Mouse (Mus musculus) cerebellum, postnatal 25 days (tissue): Measurements from ENCODE around the gene Ntm.

Experiments
- DNase-seq, 2 experiments: peaks; one replicate each; pipeline ENCODE4 v3.0.0; 2021; ENCODE audit warnings: mixed read lengths in 2 of 2

The Ntm gene

DNA sequence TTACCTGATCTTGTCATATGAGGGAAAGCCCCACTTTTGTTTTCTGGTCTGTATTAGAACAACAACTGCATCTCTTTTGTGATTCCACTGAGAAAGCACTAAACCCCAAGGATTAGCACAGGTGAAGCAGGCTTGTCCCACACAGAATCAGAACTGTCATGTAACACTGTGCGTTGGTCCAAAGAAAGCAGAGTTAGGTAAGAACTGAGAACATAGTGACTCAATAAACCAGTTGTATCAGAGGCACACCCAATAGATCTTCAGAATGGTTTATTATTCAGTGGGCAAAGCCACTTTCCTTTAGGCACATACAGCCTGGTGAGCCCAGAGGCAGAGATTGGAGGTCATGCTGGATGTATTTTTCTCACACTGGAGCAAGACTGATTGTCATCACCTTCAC is 556.9 kb downstream of the Ntm start:
- DNase-seq: no peak

DNA sequence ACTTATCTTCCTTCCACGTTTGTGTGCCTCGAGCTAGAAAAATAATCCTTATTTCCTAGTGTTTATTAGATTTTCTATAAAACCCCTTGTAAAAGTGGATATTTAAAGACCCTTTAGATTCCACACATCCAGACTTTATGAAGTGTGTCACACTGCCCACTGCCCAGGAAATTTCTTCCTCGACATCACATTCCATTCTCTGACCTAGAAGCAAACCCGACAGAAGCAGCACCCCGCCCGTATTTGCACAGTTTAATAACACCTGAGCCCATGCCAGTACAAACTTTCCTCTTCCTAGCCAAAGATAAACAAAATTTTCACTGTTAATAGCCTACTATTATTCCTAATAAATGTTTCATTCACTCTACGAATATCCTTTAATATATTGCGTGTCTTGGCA is 562.8 kb downstream of the Ntm start:
- no peak for DNase-seq

DNA sequence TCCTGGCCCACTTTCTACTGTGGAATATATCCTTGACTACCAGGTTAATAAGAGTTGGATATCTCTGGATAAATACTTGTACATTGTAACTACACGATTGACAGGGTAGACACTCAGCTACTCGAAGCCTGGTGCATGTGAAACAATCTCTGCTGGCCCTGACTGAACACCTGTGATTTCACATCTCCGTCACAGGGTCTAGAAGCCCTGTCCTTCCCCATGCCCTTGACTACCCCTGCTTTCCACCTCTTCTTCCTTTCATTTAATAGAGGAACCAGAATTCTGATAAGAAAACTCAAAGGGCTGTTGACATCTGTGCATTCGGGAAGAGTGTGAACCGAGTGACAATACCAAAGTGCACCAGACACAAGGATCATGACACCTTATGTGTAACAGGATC is 566.8 kb downstream of the Ntm start:
- DNase-seq: no peak

- DNase-seq: peak; percentile 75 to 81
Measured at GRCm38 (mm10) chr9:29393136-29393535, 569.8 kb downstream of the Ntm start.

DNA sequence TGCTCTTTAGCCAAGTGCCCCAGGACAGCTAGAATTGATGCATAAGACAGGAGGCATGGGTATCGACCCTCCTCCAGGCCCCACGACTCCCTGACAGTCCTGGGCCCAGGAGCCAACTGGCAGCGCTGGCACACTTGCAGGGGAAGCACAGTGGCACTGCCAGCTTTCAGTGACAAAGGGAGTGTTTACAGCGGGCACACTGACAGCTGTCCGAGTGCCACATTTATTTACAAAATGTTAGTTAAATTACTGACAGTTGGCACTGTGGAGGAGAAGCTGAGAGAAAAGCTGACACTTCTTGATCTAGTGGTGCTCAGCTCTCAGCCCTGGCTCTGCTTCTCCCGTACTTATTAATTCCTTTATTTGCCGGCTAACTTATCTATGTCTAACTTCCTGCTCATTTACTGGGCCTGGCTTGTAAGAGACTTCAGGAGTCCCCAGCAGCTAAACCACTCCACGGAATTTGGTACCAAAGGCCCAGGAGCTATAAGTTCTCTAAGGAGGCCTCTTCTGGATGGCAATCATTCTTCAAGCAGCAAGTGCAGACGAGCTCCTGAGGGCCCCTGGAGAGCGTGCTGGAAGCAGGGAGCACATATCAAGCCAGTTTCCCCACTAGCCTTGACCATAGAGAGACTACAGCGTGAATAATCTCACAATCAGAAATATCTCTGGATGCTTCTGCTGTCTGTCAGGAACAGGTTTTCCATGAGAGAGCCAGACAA is 572.0 kb downstream of the Ntm start:
- peak; percentile 84 to 89 for DNase-seq

GRCm38 (mm10) chr9:29389224-29389623 is 573.7 kb downstream of the Ntm start:
- no peak for DNase-seq

GRCm38 (mm10) chr9:29387136-29387535 is 575.8 kb downstream of the Ntm start:
- peak; percentile 68 to 84 for DNase-seq

DNA sequence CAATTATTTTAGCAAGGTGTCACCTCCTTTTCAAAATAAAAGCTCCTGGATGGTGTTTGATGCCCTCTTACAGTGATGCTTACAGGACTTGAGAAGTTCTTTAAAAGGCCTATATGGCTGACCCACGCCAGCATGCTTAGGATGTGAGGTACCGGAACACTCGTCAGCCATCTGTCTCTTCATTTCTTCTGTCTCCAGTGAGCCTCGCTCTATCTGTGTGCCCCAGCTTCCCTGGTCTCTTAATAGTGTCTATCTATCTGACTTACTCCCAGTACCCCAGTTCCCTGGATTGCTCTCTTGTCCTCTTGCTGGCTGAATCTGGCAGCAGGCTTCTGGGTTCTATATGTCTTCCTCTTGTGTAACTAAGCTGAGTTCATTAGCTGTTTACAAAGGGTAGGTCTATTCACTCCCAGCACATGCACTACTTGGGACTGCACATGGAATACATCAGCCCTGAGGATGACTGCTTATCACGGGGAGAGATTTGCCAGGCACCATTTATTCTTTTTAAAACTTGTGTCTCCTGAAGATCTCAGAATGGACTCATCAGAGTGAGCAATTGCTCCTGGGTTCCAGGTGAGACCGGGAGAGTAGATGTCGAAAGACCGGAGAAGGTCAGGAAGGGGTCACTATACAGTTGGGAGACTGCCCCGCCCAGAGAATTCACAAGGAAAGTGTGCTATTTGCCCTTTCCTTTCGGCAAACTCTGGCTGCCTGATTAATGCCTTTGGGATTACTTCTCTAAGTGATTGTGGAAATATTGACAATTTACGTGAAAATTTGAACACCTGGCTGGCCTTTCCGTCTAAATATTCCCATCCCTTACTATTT is 585.6 kb downstream of the Ntm start:
- DNase-seq: peak; percentile 45 to 47

GRCm38 (mm10) chr9:29371341-29371740 is 591.6 kb downstream of the Ntm start:
- no peak for DNase-seq

DNA sequence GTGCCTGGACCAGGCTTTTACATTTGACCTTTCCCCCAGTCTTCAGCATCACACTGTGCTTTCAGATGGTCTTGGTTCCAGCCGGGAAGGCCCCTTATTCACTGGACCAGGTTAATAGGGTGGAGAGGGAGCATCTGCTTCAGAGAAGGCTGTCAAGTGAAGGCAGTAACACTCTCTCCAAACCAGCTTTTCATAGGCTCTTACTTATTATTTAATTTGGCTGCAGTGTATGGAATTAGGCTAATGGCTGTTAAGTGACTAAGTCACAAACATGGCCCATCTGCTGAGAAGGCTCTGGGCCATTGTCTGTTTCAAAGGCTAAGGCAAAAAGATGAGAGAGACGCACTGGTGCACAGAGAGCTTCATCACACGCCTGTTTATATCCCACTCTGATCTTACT is 593.3 kb downstream of the Ntm start:
- peak in 1 of 2 experiments; percentile 40 for DNase-seq

- no peak for DNase-seq
Measured at GRCm38 (mm10) chr9:29368291-29368690, 594.6 kb downstream of the Ntm start.

DNA sequence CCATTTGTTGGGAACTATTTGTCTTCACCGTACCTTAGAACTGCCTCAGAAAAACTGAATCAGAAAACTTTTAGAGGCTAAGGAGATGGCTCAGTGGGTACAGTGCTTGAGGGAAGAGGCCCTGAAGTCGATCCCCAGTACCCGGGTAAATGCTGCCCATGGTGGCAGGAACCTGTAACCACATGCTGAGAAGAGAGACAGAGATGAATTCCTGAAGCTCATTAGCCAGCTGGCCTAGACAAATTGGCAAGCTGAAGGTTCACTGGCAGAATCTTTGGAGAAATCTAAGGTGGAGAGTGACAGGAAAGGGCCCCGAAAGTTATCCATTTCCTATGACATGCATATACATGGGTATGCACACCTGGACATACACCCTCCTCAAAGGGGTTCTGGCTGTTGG is 605.1 kb downstream of the Ntm start:
- peak; percentile 55 to 64 for DNase-seq

DNA sequence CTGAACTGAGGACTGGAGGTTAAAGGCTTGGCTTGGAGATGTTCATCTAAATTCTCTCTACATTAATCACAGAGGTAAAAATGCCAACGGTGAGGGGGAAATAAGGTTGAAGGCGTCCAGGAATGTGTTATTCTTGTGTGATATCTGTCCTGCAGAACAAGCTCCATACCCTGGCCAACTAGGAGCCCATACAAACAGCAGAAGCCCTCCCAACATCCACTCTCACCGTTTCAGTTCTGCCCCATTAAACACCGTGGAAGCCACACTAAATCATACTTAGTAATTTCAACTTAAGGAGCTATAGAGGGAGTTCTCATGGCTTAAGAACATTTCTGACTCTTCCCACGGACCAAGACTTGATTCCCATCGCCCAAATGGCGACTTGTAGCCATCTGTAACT is 620.6 kb downstream of the Ntm start:
- DNase-seq: no peak

DNA sequence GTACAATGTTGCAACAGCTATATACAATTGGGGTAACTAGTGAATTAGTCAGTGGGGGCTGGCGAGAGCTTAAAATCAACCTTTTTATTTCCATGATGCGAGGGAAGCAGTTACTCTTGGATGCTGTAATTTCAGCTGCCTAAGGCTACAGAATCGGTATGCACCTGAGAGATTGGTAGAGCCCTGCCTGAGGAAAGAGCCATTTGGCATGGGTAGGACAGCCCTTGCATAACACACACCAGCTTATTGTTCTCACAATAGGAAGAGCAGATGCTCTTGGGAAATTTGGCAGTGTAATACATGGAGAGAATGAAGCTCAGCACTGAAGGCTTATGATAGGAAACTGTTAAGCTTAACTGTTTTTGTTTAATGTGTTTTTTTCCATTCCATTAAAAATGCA is 621.6 kb downstream of the Ntm start:
- DNase-seq: peak; percentile 67 to 69

DNA sequence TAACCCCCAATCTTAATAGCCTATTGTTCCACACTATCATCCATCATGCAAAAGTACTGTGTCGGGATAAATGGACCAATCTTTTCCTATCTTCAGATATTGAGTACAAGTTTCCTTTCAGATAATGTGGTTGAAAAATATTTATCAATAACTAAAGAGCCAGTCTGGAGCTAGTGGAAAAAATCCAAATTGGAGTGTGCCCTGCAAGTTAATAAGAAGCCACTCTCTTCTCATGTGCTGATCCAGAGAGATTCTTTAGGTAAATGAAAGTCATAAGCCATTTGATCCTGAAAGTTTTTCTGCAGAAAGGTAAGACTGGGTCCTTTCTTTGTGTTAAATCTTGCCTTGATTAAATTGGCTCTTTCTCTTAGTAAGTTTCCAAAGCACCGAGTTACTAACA is 627.3 kb downstream of the Ntm start:
- no peak for DNase-seq

DNA sequence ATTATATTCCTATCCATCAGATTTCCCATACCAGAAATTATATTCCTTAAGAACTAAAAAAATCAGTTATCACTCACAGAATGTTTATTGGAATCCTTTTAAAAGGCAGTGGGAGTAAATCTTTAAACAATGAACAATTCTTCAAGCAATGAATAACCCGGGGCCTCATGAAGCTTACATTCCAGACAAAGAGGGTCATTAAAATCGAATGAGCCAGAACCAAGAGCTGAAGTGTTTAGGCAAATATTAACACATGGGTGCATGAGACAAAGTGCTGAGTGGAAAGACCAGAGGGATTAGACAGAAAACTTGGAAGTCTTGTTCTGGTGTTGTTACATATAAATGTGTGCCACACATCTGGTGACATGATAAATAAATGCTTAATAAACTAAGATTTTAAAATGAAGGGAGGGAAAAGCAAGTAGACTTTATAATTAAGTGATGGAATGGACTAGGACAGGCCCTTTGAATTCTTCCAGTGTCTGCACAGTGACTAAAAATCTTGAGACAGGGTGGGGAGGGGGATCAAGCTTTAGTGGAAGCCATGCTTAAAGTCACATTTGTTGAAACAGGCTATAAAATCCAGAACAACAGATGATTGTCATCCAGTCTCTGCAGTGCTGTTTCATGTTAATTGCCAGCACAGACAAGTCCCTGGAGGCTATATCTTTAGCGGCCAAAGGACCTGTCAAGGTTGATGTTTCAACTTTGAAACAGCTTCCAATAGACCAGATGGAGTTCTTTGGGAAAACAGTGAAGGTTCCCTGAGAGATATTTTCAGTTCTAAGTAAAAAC is 630.4 kb downstream of the Ntm start:
- DNase-seq: peak in 1 of 2 experiments; percentile 37

GRCm38 (mm10) chr9:29330486-29330885 is 632.5 kb downstream of the Ntm start:
- DNase-seq: no peak

- DNase-seq: no peak
Measured at GRCm38 (mm10) chr9:29326283-29326682, 636.7 kb downstream of the Ntm start.

DNA sequence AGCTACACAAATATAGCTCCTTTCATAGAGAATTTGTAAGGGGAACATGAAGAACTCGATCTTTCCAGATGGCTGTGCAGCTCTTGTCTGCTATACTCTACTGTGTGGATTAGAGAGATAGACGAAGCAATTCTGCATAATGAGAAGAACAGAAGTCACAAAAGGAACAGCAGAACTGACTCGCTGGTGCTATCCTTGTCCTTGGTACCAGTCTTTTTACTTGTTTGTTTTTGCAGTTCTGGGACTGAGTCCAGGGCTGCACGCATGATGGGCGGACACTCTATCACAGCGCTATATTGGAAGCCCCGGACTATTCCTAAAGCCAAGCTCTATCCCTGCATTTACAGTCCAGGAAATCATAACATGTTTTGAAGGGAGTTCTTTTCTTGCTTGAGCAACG is 637.8 kb downstream of the Ntm start:
- DNase-seq: peak in 1 of 2 experiments; percentile 36

DNA sequence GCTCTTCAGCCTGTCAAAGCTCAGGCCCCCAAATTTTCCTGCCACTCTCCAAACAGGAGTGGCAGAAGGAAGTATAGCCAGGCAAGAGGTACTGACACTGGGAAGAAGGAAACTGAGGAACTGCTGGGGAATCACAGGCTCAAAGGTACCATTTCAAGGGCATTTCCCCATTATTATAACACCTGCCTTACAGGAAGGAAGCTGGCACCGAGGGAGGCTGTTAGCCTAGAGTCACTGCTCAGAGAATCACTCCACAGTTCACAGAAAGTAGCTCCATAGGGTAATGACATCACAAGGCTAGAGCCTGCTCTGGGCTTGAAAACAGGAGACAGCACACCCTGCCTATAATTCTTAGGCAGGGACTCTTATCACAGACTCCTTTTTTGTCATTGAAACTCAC is 643.7 kb downstream of the Ntm start:
- peak in 1 of 2 experiments; percentile 9 for DNase-seq

- DNase-seq: peak; percentile 17 to 34
Measured at GRCm38 (mm10) chr9:29318676-29319162, 644.2 kb downstream of the Ntm start.

DNA sequence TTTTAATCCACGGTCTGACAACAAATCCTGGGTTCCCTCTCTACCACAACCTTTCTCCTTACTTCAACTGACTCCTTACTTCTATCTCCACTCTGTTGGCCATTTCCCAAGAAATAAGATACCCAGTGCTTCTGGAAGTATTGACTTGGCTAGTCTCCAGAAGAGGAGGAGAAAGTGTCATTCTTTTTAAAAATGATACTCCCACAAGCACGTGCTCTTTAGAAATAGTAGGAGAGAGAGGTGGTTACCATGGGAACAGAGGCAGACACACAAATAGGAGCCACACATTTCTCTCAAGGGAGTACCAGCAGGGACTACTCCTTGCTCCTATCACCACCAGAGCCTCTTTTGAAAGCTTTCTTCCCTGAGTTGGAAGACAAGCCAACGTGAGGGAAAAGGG is 645.3 kb downstream of the Ntm start:
- DNase-seq: peak in 1 of 2 experiments; percentile 5

DNA sequence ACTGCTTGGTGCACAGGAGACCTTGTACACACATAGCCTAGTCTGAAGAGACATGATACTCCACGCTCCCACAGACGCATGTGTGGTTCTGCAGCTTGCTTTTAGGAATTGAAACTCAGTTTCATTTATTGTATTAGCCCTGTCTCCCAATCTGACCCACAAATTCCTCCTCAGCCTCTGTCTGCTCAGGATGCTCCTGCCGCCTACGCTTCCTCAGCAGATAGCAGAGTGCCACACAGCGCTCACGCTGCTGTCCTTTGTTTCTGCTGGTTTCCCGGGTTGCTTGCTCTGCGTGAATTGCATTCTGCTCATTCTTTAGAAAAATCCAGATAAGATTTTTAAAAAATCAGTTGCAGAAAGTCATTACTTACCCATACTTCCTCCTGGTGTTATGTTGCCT is 647.1 kb downstream of the Ntm start:
- peak; percentile 47 to 54 for DNase-seq
